Mouse (Mus musculus): ENCODE measurements around the gene Dlx6. TPM values are rescaled to one million over a fixed set of nuclear protein-coding genes. Genes with fewer than 3 reads are reported as not detected.
A peak's percentile ranks its signal among the peaks of the same experiment; 100 is the strongest.

The Dlx6 gene
- polyA plus RNA-seq, 1 experiment = not detected

- Histone ChIP-seq H3K4me3 (replicated peaks; ENCODE audit: insufficient read depth, low read depth, low read length) (no peak overlapping the region), H3K4me1 (ENCODE audit: control insufficient read depth, insufficient read depth, low read length) (peaks cover 2% of the 10 kb centered on the region), H3K27ac (ENCODE audit: insufficient read depth, low read length) (no peak overlapping the region), H3K27me3 (ENCODE audit: control insufficient read depth, insufficient read depth, low read length) (peaks cover 35% of the 10 kb centered on the region)
- WGBS = 1% methylated on average over 33 of the region's 33 CpGs
- no peak for DNase-seq
- TF ChIP-seq POLR2A (IDR thresholded peaks at IDR 0.05; ENCODE audit: borderline replicate concordance, insufficient read depth, low read length) = no peak
Observed at GRCm38 (mm10) chr6:6860411-6861085, 2.6 kb upstream of the Dlx6 start.

DNA sequence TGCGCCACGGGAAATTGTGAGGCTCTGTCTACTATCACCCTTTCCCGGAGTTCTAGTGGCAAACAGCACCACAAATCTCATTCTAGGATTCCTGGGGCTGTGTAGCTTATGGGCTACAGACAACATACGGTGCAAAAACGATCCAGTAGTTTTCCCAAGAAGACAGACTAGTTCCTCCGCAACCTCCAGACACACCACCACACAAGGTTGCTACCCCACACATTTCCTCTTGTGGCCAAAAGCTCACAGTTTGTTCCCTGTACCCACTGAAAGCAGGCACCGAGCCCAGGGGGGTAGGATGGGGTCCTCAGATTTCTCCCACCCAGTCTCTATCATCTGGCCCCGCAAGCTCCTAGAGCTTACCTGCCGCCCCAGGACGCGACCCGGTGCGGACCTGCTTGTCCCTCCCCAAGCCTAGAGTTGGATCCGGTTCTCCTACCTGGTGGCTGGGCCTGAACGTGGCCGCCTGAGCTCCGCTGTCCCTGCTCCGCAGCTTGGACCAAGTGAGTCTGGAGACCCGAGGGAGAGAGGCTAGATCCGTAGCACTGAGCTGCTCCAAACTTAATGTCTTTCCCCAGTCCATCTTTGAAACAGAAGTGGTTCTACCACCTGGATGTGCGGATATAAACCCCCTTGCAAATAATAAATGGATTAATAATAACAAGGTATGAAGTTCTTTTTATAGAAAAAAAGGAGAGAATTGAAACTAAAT lies 1.9 kb upstream of the Dlx6 start:
- no peak overlapping the region for H3K4me3 ChIP-seq (replicated peaks; ENCODE audit: insufficient read depth, low read depth, low read length)
- peaks cover 2% of the 10 kb centered on the region for H3K4me1 ChIP-seq (ENCODE audit: control insufficient read depth, insufficient read depth, low read length)
- no peak overlapping the region for H3K27ac ChIP-seq (ENCODE audit: insufficient read depth, low read length)
- DNase-seq = no peak
- WGBS = 1% methylated on average over 21 of the region's 21 CpGs
- peaks cover 35% of the 10 kb centered on the region for H3K27me3 ChIP-seq (ENCODE audit: control insufficient read depth, insufficient read depth, low read length)
- TF ChIP-seq POLR2A (IDR thresholded peaks at IDR 0.05; ENCODE audit: borderline replicate concordance, insufficient read depth, low read length) = no peak
- TF ChIP-seq CTCF (IDR thresholded peaks at IDR 0.05; ENCODE audit: borderline replicate concordance, insufficient read depth, low read depth, low read length) = no peak

DNA sequence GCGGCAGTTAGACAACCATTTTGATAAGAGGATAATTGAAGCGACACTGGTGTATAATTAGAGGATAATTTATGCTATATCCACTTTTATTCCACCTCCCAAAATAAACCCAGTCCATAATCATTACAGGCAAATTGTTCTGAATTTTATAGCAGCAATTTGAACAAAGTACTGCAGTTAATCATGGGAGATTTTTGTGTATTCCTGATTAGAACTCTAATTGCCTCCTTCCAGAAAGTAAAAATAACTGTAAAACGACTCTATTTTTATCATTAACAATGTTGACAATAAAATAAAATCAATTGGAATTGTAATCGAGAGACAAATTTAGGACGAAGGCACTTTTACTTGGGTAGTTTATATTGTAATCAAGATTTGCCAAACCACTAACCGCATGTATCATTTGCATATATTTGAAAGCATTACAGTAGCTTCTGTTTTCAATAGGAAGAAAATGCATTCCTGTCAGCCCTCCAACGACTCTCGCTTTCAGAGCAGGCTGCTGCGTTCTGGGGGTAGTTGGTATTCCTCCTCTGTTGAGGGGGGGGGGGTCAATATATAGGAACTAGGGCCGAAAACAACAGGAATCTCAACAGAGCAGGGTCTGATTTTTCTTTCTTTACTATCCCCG lies 1.2 kb upstream of the Dlx6 start:
- no peak overlapping the region for H3K27ac ChIP-seq (ENCODE audit: insufficient read depth, low read length)
- H3K4me3 ChIP-seq (replicated peaks; ENCODE audit: insufficient read depth, low read depth, low read length) = no peak overlapping the region
- TF ChIP-seq POLR2A (IDR thresholded peaks at IDR 0.05; ENCODE audit: borderline replicate concordance, insufficient read depth, low read length) (no peak), CTCF (IDR thresholded peaks at IDR 0.05; ENCODE audit: borderline replicate concordance, insufficient read depth, low read depth, low read length) (no peak)
- H3K27me3 ChIP-seq (ENCODE audit: control insufficient read depth, insufficient read depth, low read length) = peaks cover 33% of the 10 kb centered on the region
- WGBS = 6% methylated on average over 11 of the region's 11 CpGs
- H3K4me1 ChIP-seq (ENCODE audit: control insufficient read depth, insufficient read depth, low read length) = peaks cover 2% of the 10 kb centered on the region
- DNase-seq = no peak

DNA sequence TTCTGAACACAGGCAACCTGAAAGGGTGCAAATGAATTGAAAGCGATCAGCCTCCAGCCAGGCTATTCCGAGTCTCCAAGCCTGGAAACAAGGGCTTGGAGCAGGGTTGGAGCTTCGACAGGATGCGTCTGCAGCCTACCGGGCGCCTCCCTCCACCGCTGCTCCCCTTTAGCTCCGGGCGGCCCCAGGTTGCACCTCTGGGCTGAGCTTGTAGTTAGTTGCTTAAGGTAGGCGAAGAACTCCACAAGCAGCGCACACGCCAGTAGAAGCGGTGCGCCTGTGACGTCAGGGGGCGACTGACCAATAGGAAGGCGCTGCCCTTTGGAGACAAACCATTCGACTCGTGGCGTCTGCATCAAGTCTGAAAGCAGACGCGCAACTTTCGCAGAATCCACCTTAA lies 523 bp upstream of the Dlx6 start:
- no peak for TF ChIP-seq POLR2A (IDR thresholded peaks at IDR 0.05; ENCODE audit: borderline replicate concordance, insufficient read depth, low read length)
- Histone ChIP-seq H3K4me1 (ENCODE audit: control insufficient read depth, insufficient read depth, low read length) (peaks cover 2% of the 10 kb centered on the region), H3K27ac (ENCODE audit: insufficient read depth, low read length) (no peak overlapping the region), H3K27me3 (ENCODE audit: control insufficient read depth, insufficient read depth, low read length) (peaks cover 33% of the 10 kb centered on the region), H3K4me3 (replicated peaks; ENCODE audit: insufficient read depth, low read depth, low read length) (no peak overlapping the region)
- DNase-seq = no peak
- WGBS = 1% methylated on average over 23 of the region's 23 CpGs

DNA sequence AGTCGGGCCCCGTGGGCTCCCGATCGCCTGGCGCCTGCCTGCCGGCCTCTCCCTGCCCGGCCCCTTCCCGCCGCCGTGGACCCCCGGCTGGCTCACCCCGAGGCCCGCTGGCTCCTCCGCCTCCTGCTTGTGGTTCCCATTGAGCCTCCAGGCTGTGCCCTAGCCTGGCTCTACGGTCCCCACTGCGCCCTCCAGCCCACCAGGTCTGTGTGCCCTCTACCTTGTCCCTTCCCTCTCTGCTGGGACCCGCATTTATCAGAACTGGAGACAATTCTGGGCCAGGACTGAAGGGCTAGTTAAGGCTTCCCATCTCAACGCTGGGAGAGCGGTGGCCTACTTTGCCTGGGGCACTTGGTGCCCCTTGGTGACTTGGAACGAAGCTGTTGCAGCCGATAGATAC lies 821 bp downstream of the Dlx6 start:
- Histone ChIP-seq H3K4me1 (ENCODE audit: control insufficient read depth, insufficient read depth, low read length) (peaks cover 2% of the 10 kb centered on the region), H3K27ac (ENCODE audit: insufficient read depth, low read length) (no peak overlapping the region), H3K27me3 (ENCODE audit: control insufficient read depth, insufficient read depth, low read length) (peaks cover 33% of the 10 kb centered on the region), H3K4me3 (replicated peaks; ENCODE audit: insufficient read depth, low read depth, low read length) (no peak overlapping the region)
- 2% methylated on average over 20 of the region's 21 CpGs for WGBS
- TF ChIP-seq CTCF (IDR thresholded peaks at IDR 0.05; ENCODE audit: borderline replicate concordance, insufficient read depth, low read depth, low read length) (no peak), POLR2A (IDR thresholded peaks at IDR 0.05; ENCODE audit: borderline replicate concordance, insufficient read depth, low read length) (no peak)
- DNase-seq = no peak

- DNase-seq = peak in 1 of 2 experiments; percentile 35
- TF ChIP-seq POLR2A (IDR thresholded peaks at IDR 0.05; ENCODE audit: borderline replicate concordance, insufficient read depth, low read length) = no peak
- no peak for TF ChIP-seq CTCF (IDR thresholded peaks at IDR 0.05; ENCODE audit: borderline replicate concordance, insufficient read depth, low read depth, low read length)
- WGBS = 6% methylated on average over 36 of the region's 36 CpGs
- Histone ChIP-seq H3K27me3 (ENCODE audit: control insufficient read depth, insufficient read depth, low read length) (peaks cover 29% of the 10 kb centered on the region), H3K27ac (ENCODE audit: insufficient read depth, low read length) (no peak overlapping the region), H3K4me1 (ENCODE audit: control insufficient read depth, insufficient read depth, low read length) (peaks cover 2% of the 10 kb centered on the region), H3K4me3 (replicated peaks; ENCODE audit: insufficient read depth, low read depth, low read length) (no peak overlapping the region)
Observed at GRCm38 (mm10) chr6:6864441-6865440, 1.6 kb downstream of the Dlx6 start.

DNA sequence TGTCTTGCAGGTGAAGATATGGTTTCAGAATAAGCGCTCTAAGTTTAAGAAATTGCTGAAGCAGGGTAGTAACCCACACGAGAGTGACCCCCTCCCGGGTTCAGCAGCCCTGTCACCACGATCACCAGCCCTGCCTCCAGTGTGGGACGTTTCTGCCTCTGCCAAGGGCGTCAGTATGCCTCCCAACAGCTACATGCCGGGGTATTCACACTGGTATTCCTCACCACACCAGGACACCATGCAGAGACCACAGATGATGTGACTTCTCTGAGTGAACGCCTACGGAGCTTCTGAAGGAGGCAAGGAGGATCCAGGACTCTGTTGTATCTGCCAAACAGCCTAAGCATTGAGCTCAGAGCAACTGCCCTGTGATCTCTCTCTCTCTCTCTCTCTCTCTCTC lies 3.9 kb downstream of the Dlx6 start:
- no peak for TF ChIP-seq CTCF (IDR thresholded peaks at IDR 0.05; ENCODE audit: borderline replicate concordance, insufficient read depth, low read depth, low read length)
- no peak for TF ChIP-seq POLR2A (IDR thresholded peaks at IDR 0.05; ENCODE audit: borderline replicate concordance, insufficient read depth, low read length)
- H3K4me1 ChIP-seq (ENCODE audit: control insufficient read depth, insufficient read depth, low read length) = peaks cover 2% of the 10 kb centered on the region; the same call in 1 of the 2 replicates
- H3K27ac ChIP-seq (ENCODE audit: insufficient read depth, low read length) = no peak overlapping the region
- peaks cover 20% of the 10 kb centered on the region; the same call in 1 of the 2 replicates for H3K27me3 ChIP-seq (ENCODE audit: control insufficient read depth, insufficient read depth, low read length)
- H3K4me3 ChIP-seq (replicated peaks; ENCODE audit: insufficient read depth, low read depth, low read length) = no peak overlapping the region
- WGBS = 3% methylated on average over 9 of the region's 9 CpGs
- no peak for DNase-seq

Measured in cerebellum, adult 2 months (tissue).